Mouse (Mus musculus) forebrain, embryonic 11.5 days (tissue): ENCODE measurements at regions not wholly inside any gene's neighbourhood (a gene's known extent, or its start where the extent isn't known, plus 50 kb on each side); places are given as distances from the start of the nearest gene placed in this dataset.
A peak's percentile ranks its signal among the peaks of the same experiment; 100 is the strongest.

Source experiments
- ATAC-seq: fragments of 200-750 bp; cut with Nextera tagmentation; replicated peaks from 2 replicates; pipeline ENCODE4 v1.8.0; 2017; ENCODE audit warnings: moderate TSS enrichment; ENCODE audit not compliant: low FRiP score
- DNase-seq: peaks from one replicate; pipeline ENCODE4 v3.0.0-alpha.2; 2017; ENCODE audit warnings: low spot score
- H3K27ac ChIP-seq: fragments of 300-500 bp; sonication (generic); 2 replicates; pipeline ENCODE4 v1.5.1; 2014; ENCODE audit warnings: low read depth, low read length
- H3K27me3 ChIP-seq: fragments of 300-500 bp; sonication (generic); 2 replicates; pipeline ENCODE4 v1.6.1; 2014; ENCODE audit warnings: mild to moderate bottlenecking, low read length, mixed read lengths; ENCODE audit not compliant: control insufficient read depth, insufficient read depth
- H3K36me3 ChIP-seq: fragments of 300-500 bp; sonication (generic); 2 replicates; pipeline ENCODE4 v1.6.1; 2014; ENCODE audit warnings: mild to moderate bottlenecking, low read length, moderate library complexity, mixed read lengths; ENCODE audit not compliant: control insufficient read depth, insufficient read depth
- H3K4me1 ChIP-seq: fragments of 300-500 bp; sonication (generic); replicated peaks from 2 replicates; pipeline ENCODE4 v1.6.1; 2014; ENCODE audit warnings: low read length, mixed read lengths; ENCODE audit not compliant: control insufficient read depth, insufficient read depth
- H3K4me2 ChIP-seq: fragments of 300-500 bp; sonication (generic); 2 replicates; pipeline ENCODE4 v1.6.1; 2014; ENCODE audit warnings: low read depth, mild to moderate bottlenecking, low read length, moderate library complexity, mixed read lengths; ENCODE audit not compliant: severe bottlenecking
- H3K4me3 ChIP-seq: fragments of 300-500 bp; sonication (generic); 2 replicates; pipeline ENCODE4 v1.5.1; 2014; ENCODE audit warnings: low read depth, low read length
- H3K9ac ChIP-seq: fragments of 300-500 bp; sonication (generic); 2 replicates; pipeline ENCODE4 v1.6.1; 2014; ENCODE audit warnings: low read length
- H3K9me3 ChIP-seq: fragments of 300-500 bp; sonication (generic); 2 replicates; pipeline ENCODE4 v1.6.1; 2016; ENCODE audit warnings: low read length, mixed read lengths; ENCODE audit not compliant: control insufficient read depth
- WGBS: fragments of 180-500 bp; shearing (Covaris S2); extraction: QIAGEN DNeasy Blood & Tissue Kit; methylation state at CpG from one replicate; pipeline ENCODE4 v1.1.7; 2014; 5-methylcytosine and 5-hydroxymethylcytosine counted together

DNA sequence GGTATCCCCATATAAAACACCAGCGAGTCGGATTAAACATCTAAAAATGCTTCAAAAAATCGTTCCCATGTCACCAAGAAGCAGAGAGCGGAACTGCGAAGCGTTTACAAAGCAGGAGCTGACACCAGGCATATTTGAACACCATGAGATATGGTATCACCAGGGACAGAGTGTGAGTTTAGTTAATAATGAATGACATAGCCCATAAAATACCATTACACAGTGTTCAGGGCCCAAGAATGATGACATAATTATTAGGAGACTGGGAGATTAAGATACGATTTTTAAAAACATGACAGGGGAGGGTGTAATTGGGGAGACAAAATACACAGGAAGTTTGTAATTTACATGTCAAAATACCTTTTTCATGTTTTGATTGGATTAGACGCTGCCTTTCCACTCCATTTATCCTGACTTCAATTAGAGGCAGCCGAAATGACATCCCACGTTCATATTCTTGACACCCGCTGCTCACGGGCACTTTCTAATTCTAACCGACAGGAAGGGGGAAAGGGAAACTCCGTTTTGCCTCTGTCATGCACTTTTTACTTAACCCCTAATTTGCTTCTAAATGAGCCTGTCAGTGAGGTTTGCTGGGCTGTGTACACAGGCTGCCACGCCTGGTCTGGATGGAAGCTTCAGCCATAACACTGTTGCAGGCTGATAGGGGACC, 155.6 kb downstream of the Arrdc4 start:
- Histone ChIP-seq H3K4me3 (no peak overlapping the region), H3K27ac (no peak overlapping the region), H3K36me3 (no peaks in the 10 kb centered on the region), H3K27me3 (no peaks in the 10 kb centered on the region), H3K9ac (no peak overlapping the region), H3K4me1 (0 out of 2 replicates have a peak, but pooled peaks cover 2% of the 10 kb centered on the region), H3K9me3 (no peaks in the 10 kb centered on the region), H3K4me2 (no peak overlapping the region)
- WGBS = 55% methylated on average over 15 of the region's 15 CpGs
- DNase-seq = no peak
- ATAC-seq = no peak

DNA sequence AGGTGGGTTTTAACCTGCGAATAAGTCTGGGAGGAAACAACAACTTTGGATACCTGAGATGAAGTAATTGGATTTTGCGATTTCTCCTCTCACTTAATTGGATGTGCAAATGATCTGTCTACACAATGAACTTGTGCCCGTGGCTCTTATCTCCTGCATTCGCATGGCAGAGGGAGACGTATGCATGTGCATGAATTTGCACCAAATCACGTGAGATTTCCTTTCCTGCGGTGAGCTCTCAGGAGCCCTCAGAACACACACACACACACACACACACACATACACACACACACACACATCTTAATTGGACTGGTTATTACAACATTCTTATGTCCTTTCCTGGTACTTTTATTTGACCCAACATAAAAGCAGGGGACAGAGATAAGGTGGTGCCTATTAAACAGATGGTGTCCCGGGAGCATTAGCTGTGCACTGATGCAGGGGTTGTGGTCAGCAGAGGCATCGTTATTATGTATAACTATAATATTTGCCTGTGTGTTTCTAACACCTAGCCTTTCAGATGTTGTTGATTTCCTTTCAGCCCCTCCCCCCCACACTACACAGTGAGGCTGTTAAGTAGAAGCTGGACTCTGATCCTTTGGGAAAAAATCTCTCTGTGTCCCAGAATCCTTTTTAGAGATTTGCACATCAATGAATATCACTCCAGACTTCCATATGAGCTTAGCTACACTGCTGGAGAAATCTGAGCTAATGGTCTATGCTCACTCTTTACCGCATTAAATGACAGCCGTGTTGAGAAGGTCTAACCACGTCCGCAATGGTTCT, 166.3 kb downstream of the Arrdc4 start:
- Histone ChIP-seq H3K27ac (no peak overlapping the region), H3K4me3 (no peak overlapping the region), H3K4me1 (no peaks in the 10 kb centered on the region), H3K4me2 (no peak overlapping the region), H3K9me3 (no peaks in the 10 kb centered on the region), H3K27me3 (no peaks in the 10 kb centered on the region), H3K36me3 (no peaks in the 10 kb centered on the region), H3K9ac (no peak overlapping the region)
- 80% methylated on average over 13 of the region's 13 CpGs for WGBS
- ATAC-seq (no peak), DNase-seq (no peak)

- H3K36me3 ChIP-seq = no peaks in the 10 kb centered on the region
- ATAC-seq (no peak), DNase-seq (peak; percentile 74)
- WGBS = 34% methylated on average over 4 of the region's 4 CpGs
- H3K4me2 ChIP-seq = no peak overlapping the region
- no peaks in the 10 kb centered on the region for H3K4me1 ChIP-seq
- no peak overlapping the region for H3K27ac ChIP-seq
- no peak overlapping the region for H3K9ac ChIP-seq
- no peaks in the 10 kb centered on the region for H3K9me3 ChIP-seq
- no peak overlapping the region for H3K4me3 ChIP-seq
- no peaks in the 10 kb centered on the region for H3K27me3 ChIP-seq
Measured at GRCm38 (mm10) chr7:68580650-68581049, 168.4 kb downstream of the Arrdc4 start.

- H3K36me3 ChIP-seq = no peaks in the 10 kb centered on the region
- WGBS = 19% methylated on average over 10 of the region's 10 CpGs
- H3K27ac ChIP-seq = no peak overlapping the region
- no peaks in the 10 kb centered on the region for H3K4me1 ChIP-seq
- DNase-seq (peak; percentile 91), ATAC-seq (peak; percentile 80)
- no peak overlapping the region for H3K4me3 ChIP-seq
- no peak overlapping the region for H3K9ac ChIP-seq
- no peak overlapping the region for H3K4me2 ChIP-seq
- no peaks in the 10 kb centered on the region for H3K9me3 ChIP-seq
- no peaks in the 10 kb centered on the region for H3K27me3 ChIP-seq
Measured at GRCm38 (mm10) chr7:68579666-68580065, 169.4 kb downstream of the Arrdc4 start.

GRCm38 (mm10) chr7:68579216-68579615, 169.8 kb downstream of the Arrdc4 start:
- no peak overlapping the region for H3K27ac ChIP-seq
- H3K27me3 ChIP-seq = no peaks in the 10 kb centered on the region
- 52% methylated on average over 8 of the region's 8 CpGs for WGBS
- no peak overlapping the region for H3K4me2 ChIP-seq
- H3K36me3 ChIP-seq = no peaks in the 10 kb centered on the region
- DNase-seq = no peak
- H3K4me1 ChIP-seq = no peaks in the 10 kb centered on the region
- no peak overlapping the region for H3K9ac ChIP-seq
- no peak overlapping the region for H3K4me3 ChIP-seq
- ATAC-seq = no peak
- no peaks in the 10 kb centered on the region for H3K9me3 ChIP-seq

DNA sequence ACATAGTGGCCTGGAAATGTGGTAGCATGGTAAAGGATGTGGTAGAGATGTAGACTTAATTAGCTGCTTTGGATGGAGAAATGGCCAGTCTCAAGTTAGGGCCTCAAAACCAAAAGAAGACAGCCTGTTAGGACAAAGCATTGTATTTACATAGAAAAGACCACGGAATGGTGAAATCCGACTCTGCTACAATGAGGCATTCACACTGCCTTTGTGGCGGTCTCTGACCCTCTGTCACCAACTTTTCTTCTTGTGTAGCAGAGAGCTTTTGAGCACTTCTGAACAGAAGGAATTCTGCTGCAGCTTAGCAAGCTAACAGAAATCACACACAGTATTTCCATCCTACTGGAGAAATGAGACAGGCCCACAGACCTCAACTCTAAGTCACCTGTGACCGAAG, 177.7 kb downstream of the Arrdc4 start:
- H3K4me2 ChIP-seq = no peak overlapping the region
- no peak overlapping the region for H3K27ac ChIP-seq
- WGBS = 36% methylated on average over 4 of the region's 4 CpGs
- no peaks in the 10 kb centered on the region for H3K36me3 ChIP-seq
- 0 out of 2 replicates have a peak, but pooled peaks have one; percentile 33 for ATAC-seq
- H3K9ac ChIP-seq = no peak overlapping the region
- H3K4me1 ChIP-seq = peaks cover 4% of the 10 kb centered on the region; the same call in 1 of the 2 replicates
- no peaks in the 10 kb centered on the region for H3K9me3 ChIP-seq
- no peak for DNase-seq
- no peak overlapping the region for H3K4me3 ChIP-seq
- no peaks in the 10 kb centered on the region for H3K27me3 ChIP-seq

- 93% methylated on average over 9 of the region's 9 CpGs for WGBS
- H3K9me3 ChIP-seq = no peaks in the 10 kb centered on the region
- H3K27ac ChIP-seq = no peak overlapping the region
Measured at GRCm38 (mm10) chr7:68568127-68568510, 180.9 kb downstream of the Arrdc4 start.

GRCm38 (mm10) chr7:68567452-68568126, 181.5 kb downstream of the Arrdc4 start:
- H3K36me3 ChIP-seq = no peaks in the 10 kb centered on the region
- H3K4me1 ChIP-seq = peaks cover 4% of the 10 kb centered on the region; the same call in 1 of the 2 replicates
- ATAC-seq (no peak), DNase-seq (no peak)
- no peak overlapping the region for H3K9ac ChIP-seq
- H3K27me3 ChIP-seq = no peaks in the 10 kb centered on the region
- no peak overlapping the region for H3K4me2 ChIP-seq
- 93% methylated on average over 3 of the region's 3 CpGs for WGBS
- H3K4me3 ChIP-seq = no peak overlapping the region
- no peaks in the 10 kb centered on the region for H3K9me3 ChIP-seq
- no peak overlapping the region for H3K27ac ChIP-seq

More at GRCm38 (mm10) chr7:68568127-68568510, 180.9 kb downstream of the Arrdc4 start:
- DNase-seq (no peak), ATAC-seq (no peak)
- H3K9ac ChIP-seq = no peak overlapping the region
- no peak overlapping the region for H3K4me2 ChIP-seq
- peaks cover 4% of the 10 kb centered on the region; the same call in 1 of the 2 replicates for H3K4me1 ChIP-seq
- no peaks in the 10 kb centered on the region for H3K36me3 ChIP-seq
- H3K27me3 ChIP-seq = no peaks in the 10 kb centered on the region
- H3K4me3 ChIP-seq = no peak overlapping the region
